Mouse (Mus musculus) cerebellum, postnatal 36 days (tissue): ENCODE measurements around the gene Cdhr5.

Experiments
- DNase-seq, 2 experiments: peaks; one replicate each; pipeline ENCODE4 v3.0.0; 2021 to 2022; ENCODE audit warnings: mixed read lengths in 2 of 2

Gene Cdhr5

DNA sequence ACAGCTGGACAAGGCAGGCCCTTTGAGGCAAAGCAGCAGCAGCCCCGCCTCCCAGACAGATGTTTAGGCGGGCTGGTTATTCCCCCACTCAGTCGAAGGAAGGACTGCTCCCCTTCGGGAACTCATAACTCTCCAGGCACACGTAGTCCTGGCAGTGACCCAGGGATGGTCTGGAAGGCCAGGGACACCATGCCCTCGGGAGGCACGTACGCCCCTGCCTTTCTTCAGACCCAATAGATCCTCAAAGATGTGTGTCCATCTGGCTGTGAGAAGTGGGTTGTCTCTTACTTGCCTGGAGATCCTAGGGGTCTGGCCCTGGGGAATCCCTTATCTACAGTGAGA lies 54.5 kb downstream of the Cdhr5 start:
- no peak for DNase-seq

DNA sequence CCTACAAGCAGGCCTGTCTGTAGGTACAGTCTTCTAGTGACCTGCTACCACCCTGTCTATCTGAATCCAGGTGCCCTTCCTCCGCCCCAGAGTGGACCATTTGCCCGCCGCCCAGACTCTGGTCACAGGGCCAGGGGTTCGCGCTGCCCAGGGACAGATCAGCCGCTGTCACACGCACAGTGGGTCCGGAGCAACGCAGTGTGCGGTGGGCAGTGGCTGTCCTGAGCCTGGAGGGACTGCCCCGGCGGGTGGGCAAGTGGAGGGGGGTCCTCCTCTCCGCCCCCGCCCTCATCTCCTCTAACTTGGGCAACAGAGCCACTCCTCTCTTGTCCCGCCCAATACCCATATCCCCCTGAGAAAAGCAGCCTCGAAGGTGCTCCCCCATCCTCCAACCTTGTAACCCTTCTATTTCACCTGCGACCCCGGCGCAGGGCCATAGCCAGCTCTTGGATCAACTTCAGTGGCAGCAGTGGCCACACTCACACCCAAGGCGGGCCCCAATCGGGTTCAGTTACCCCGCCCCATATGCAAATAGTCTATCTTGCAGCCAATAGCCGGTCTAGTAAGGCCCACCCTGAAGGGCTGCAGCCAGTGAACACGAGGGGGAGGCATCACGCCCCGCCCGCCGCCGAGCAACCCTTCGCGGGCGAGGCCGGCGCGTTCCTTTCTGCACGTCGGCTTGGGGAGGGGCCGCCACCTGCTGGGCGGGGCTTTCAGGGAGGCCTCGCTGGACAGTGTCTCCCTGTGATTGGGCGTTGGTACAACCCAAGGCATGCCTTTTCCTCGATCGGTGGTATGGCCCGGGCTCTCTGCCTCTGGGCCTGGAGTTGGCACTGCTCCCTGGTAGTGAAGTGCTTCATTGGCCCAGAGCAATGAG lies 55.1 kb downstream of the Cdhr5 start:
- peak; percentile 79 to 89 for DNase-seq

DNA sequence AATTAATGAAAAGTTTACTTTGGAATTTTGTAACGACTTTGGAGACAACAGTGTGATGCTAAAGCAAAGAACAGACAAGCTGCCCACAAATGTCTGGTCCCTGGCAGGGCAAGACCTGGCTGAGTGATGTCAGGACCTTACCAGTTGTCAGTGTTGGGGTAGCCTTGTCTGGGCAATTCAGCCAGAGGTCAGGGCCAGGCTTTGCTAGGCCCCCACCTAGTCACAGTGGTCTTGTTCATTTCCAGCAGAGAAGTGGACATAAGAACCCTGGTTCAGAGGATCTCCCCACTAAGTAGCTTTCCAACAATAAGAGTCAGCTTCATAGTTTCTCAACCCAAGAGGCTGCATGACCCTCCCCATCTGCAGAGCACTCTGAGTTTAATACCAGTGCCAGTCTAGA lies 56.2 kb downstream of the Cdhr5 start:
- no peak for DNase-seq

DNA sequence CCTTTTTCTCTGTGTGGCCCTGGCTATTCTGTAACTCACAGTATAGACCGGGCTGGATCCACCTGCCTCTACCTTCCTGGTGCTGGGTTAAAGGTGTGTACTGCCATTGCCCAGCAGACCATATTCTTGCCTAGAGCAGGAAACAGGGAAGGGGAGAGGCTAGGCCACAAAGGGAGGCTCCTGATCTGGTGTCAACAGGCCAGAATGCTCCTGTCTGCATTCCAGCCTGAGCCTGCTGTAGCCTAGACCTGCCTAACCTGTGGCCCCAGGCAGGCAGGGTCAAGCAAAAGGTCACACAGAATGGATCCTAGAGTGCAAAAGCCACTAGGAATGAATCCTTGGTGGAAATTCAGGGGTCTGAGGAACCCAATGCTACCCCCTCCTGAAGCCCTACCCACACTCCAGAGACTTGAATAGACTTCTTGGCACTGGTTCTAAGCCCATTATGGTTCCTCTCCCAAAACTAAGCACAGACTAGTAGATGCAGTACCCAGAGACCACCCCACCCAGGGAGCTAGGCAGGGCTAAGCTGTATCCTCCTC lies 57.0 kb downstream of the Cdhr5 start:
- DNase-seq = no peak
